Comparison of ENCODE assay signal across 14 mouse cellular contexts in the genomic region with DNA sequence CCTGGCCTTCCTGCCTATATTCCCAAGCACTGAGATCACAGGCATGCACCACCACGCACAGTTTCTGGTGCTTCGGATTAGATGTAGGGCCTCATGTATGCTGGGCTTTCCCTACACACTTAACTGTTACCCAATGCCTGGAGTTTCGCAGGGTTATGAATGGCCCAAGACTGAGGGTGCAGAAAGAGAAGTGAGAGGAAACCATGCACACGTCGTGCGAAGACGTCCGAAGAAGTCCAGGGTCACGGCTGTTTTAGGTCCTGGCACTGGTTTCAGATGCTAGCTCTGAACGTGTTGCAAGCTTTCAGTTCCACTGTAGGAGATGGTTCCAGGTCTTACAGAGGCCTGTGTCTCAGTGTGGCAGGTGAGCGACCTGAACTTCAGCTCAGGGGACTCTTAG. TPM values are rescaled to one million over a fixed set of nuclear protein-coding genes. Genes with fewer than 3 reads are reported as not detected.
DNase-seq lines count a peak whose midpoint lies in the region; ATAC-seq and TF ChIP-seq lines count a peak whose summit lies in the region.
"Had no signal": no experiment of that assay in that cellular context is flagged by ENCODE, and none has a peak within 500 bp of the region (broad histone marks: within the 10 kb centered on the region; RNA-seq: fewer than 3 reads in every experiment).

No protein-coding gene starts in this region.

- H3K27ac ChIP-seq in layer of hippocampus, adult 2 months = peak overlapping the region; percentile 72; the same call in 1 of the 2 replicates
- H3K27ac ChIP-seq in intestine, postnatal 0 days (ENCODE audit: low read depth, low read length) = no peak overlapping the region
- H3K27ac ChIP-seq: hindbrain, embryonic 10.5 days; stomach, postnatal 0 days had no signal

- no peak for TF ChIP-seq CTCF in layer of hippocampus, adult 2 months (conservative IDR thresholded peaks at IDR 0.05)
- TF ChIP-seq CTCF in intestine, postnatal 0 days (IDR thresholded peaks at IDR 0.05; ENCODE audit: low read depth) = no peak

- H3K9me3 ChIP-seq in intestine, postnatal 0 days (ENCODE audit: control insufficient read depth) = no peaks in the 10 kb centered on the region
- H3K9me3 ChIP-seq: hindbrain, embryonic 10.5 days had no signal

- H3K27me3 ChIP-seq in intestine, postnatal 0 days (replicated peaks; ENCODE audit: control insufficient read depth, insufficient read depth, low read length) = no peaks in the 10 kb centered on the region

- no peak overlapping the region for H3K9ac ChIP-seq in intestine, postnatal 0 days (ENCODE audit: low read depth, low read length)

- no peak for DNase-seq in layer of hippocampus, adult 2 months (ENCODE audit: low spot score in 2 of 2)
- no peak for DNase-seq in layer of hippocampus, adult 9-11 months
- DNase-seq in A20 (ENCODE audit: low read depth, low spot score) = peak; percentile 52
- DNase-seq in lung, postnatal 36 days = peak; percentile 49
- DNase-seq in cerebellum, adult 18-20 months = no peak
- DNase-seq in layer of hippocampus, postnatal 14 days (ENCODE audit: low spot score in 2 of 2) = no peak
- DNase-seq: kidney, adult 11 months; thymus, postnatal 4 days had no signal

- peak; percentile 63 for ATAC-seq in common myeloid progenitor, adult 5-6 weeks (replicated peaks; ENCODE audit: low read depth, poor library complexity, severe bottlenecking)
- no peak for ATAC-seq in intestine, postnatal 0 days

- H3K36me3 ChIP-seq in intestine, postnatal 0 days (ENCODE audit: control insufficient read depth, insufficient read depth) = no peaks in the 10 kb centered on the region
- H3K36me3 ChIP-seq: hindbrain, embryonic 10.5 days had no signal

- H3K4me3 ChIP-seq in layer of hippocampus, adult 2 months = no peak overlapping the region
- H3K4me3 ChIP-seq in intestine, postnatal 0 days (ENCODE audit: low read depth, low read length) = no peak overlapping the region
- H3K4me3 ChIP-seq: hindbrain, embryonic 10.5 days; myocyte had no signal

- H3K4me1 ChIP-seq in intestine, postnatal 0 days (replicated peaks; ENCODE audit: control insufficient read depth, insufficient read depth, low read length) = no peaks in the 10 kb centered on the region

- WGBS in intestine, postnatal 0 days = 86% methylated on average over 11 of the region's 11 CpGs

- H3K4me2 ChIP-seq in intestine, postnatal 0 days (replicated peaks; ENCODE audit: low read depth) = no peak overlapping the region
- H3K4me2 ChIP-seq: heart, embryonic 11.5 days had no signal

RNA-seq across cellular contexts. Expression of gene Hdac4, which starts 21.2 kb away (rescaled TPM):
- 100 to 1,000 TPM in 1 of 2 experiments, 10 to 100 TPM in 1; 97.2 to 106 TPM for total RNA-seq in layer of hippocampus, adult 2 months (2021)
- total RNA-seq in common myeloid progenitor, adult 5-6 weeks (2017) = 8.5 and 11.2 TPM in 2 replicates
- 6.7 and 7.1 TPM in 2 replicates for polyA plus RNA-seq in intestine, postnatal 0 days (2015; fragmentation: Nextera tagmentation; extraction: Ambion mirVana)
- total RNA-seq in layer of hippocampus, postnatal 14 days (2021) = 10 to 100 TPM; 96.2 to 98.7 TPM

Comparison
In these comparisons a context has a peak if more than half of its experiments do, and no peak if none do; other contexts are left out.
1. DNase-seq: peak in A20 (single experiment) and lung, postnatal 36 days (single experiment); none in layer of hippocampus, adult 2 months (0 of 2), layer of hippocampus, adult 9-11 months (single experiment), cerebellum, adult 18-20 months (0 of 2) and layer of hippocampus, postnatal 14 days (0 of 2).